Mouse (Mus musculus): ENCODE measurements around the gene Sbno1. TPM values are rescaled to one million over a fixed set of nuclear protein-coding genes. Genes with fewer than 3 reads are reported as not detected.
"Not testable (repeated sequence)": the region's sequence is repeated elsewhere in the genome, so short reads cannot be mapped to it uniquely, and the experiment has no call there.

Sbno1 gene
- polyA plus RNA-seq, 1 experiment from 2014 or later, result 115 TPM

DNA sequence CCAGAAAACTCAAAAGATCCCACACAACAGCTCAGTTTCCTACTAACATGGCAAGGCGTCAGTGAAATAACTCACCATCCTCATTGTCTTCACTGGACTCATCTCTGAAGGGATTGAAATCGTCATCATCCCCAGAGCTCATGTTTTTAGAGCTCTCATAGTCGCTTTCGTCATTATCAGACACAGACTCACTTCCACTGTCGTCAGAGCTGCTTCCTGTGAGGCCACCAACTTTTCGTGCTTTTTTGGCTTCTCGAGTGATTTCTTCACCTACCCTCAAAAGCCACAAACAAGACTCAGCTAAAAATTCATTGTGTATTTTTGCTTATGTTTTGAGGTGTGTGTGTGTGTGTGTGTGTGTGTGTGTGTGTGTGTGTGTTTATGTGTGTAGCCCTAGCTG, 32.1 kb downstream of the Sbno1 start:
- peaks cover 82% of the 10 kb centered on the region for H3K36me3 ChIP-seq
- H3K4me2 ChIP-seq, result no peak overlapping the region
- H3K27me3 ChIP-seq, result no peaks in the 10 kb centered on the region
- 96% methylated on average over 7 of the region's 7 CpGs for WGBS
- ATAC-seq (ENCODE audit: low FRiP score), result no peak
- no peaks in the 10 kb centered on the region for H3K9me3 ChIP-seq
- H3K4me1 ChIP-seq (replicated peaks), result no peaks in the 10 kb centered on the region
- no peak overlapping the region for H3K4me3 ChIP-seq
- no peak overlapping the region for H3K27ac ChIP-seq
- no peak overlapping the region for H3K9ac ChIP-seq

DNA sequence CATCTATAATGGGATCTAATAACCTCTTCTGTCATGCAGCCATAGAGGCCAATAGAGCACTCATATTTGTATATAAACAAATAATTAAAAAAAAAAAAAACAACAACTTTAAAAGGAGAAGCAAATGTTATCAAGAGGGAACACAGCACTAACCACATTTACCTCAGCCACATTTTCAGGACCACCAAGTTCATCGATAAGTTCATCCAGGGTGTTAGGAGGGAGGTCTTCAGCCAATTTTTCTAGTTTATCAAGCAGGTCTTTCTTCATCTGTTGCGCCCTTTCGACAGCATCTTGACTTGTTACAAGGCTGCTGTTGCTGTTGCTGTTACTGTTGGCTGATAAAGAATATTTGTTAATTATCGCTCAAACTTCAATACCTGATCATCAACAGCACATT, 33.4 kb downstream of the Sbno1 start:
- H3K9ac ChIP-seq, result no peak overlapping the region
- no peak overlapping the region for H3K4me2 ChIP-seq
- no peaks in the 10 kb centered on the region for H3K4me1 ChIP-seq (replicated peaks)
- 97% methylated on average over 4 of the region's 4 CpGs for WGBS
- H3K27me3 ChIP-seq, result no peaks in the 10 kb centered on the region
- H3K36me3 ChIP-seq, result peaks cover 82% of the 10 kb centered on the region
- H3K4me3 ChIP-seq, result no peak overlapping the region
- H3K9me3 ChIP-seq, result no peaks in the 10 kb centered on the region
- no peak for ATAC-seq (ENCODE audit: low FRiP score)
- no peak overlapping the region for H3K27ac ChIP-seq

GRCm38 (mm10) chr5:124387932-124388331, 37.9 kb downstream of the Sbno1 start:
- H3K4me2 ChIP-seq, result no peak overlapping the region
- 84% methylated on average over 5 of the region's 5 CpGs for WGBS
- H3K4me1 ChIP-seq (replicated peaks), result no peaks in the 10 kb centered on the region
- no peak overlapping the region for H3K4me3 ChIP-seq
- no peak overlapping the region for H3K9ac ChIP-seq
- no peaks in the 10 kb centered on the region for H3K27me3 ChIP-seq
- H3K36me3 ChIP-seq, result peaks cover 87% of the 10 kb centered on the region
- no peak overlapping the region for H3K27ac ChIP-seq
- ATAC-seq (ENCODE audit: low FRiP score), result no peak
- H3K9me3 ChIP-seq, result no peaks in the 10 kb centered on the region

- WGBS, result 100% methylated on average over 1 of the region's 1 CpGs
- Histone ChIP-seq H3K27me3 (no peaks in the 10 kb centered on the region), H3K9ac (no peak overlapping the region), H3K36me3 (peaks cover 87% of the 10 kb centered on the region), H3K4me1 (replicated peaks) (no peaks in the 10 kb centered on the region), H3K4me3 (no peak overlapping the region), H3K27ac (no peak overlapping the region), H3K4me2 (no peak overlapping the region), H3K9me3 (no peaks in the 10 kb centered on the region)
- no peak for ATAC-seq (ENCODE audit: low FRiP score)
These were observed 45.7 kb downstream of the Sbno1 start for GRCm38 (mm10) chr5:124380121-124380520.

DNA sequence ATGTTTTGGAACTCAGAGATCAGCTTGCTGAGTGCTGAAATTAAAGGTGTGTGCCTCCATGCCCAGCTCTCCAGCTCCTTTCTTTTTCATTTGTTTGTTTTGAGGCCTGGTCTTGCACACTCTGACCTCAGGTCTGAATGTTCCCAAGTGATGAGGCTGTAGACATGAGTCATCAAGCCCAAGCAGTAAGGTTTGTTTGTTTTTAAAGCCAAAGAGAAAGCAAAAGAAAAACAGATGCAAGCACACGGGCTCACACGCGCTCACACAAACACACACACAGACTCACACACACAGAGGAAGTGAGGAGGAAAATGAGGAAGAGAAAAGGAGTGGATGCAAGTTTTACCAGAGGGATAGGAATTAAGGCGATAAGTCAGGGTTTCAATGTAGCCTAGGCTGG, 48.7 kb downstream of the Sbno1 start:
- Histone ChIP-seq H3K4me1 (replicated peaks) (no peaks in the 10 kb centered on the region), H3K9ac (no peak overlapping the region), H3K9me3 (no peaks in the 10 kb centered on the region), H3K4me3 (no peak overlapping the region), H3K27me3 (no peaks in the 10 kb centered on the region), H3K27ac (no peak overlapping the region), H3K36me3 (peaks cover 86% of the 10 kb centered on the region), H3K4me2 (no peak overlapping the region)
- ATAC-seq (ENCODE audit: low FRiP score), result no peak
- WGBS, result 91% methylated on average over 4 of the region's 4 CpGs

DNA sequence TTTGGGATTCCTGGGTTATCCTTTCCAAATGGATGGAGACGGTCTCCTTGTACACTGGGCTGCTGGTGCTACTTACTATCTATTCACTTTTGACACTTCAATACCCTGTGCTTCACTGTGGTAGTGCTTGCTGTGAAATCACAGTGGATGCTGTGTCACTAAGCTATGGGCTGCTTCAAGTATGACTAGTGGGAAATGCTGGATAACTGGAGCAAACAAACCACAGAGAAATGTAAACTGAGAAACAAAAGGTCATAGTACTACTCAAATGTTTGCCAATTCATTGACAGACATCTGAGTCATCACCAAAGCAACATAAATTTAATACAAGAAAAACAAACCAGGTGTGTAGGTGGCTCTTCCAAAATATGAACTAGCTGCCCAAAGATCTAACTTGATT, 49.4 kb downstream of the Sbno1 start:
- peaks cover 86% of the 10 kb centered on the region for H3K36me3 ChIP-seq
- H3K27me3 ChIP-seq, result no peaks in the 10 kb centered on the region
- H3K9ac ChIP-seq, result no peak overlapping the region
- H3K4me3 ChIP-seq, result no peak overlapping the region
- H3K4me1 ChIP-seq (replicated peaks), result no peaks in the 10 kb centered on the region
- H3K4me2 ChIP-seq, result no peak overlapping the region
- WGBS, result 96% methylated on average over 1 of the region's 1 CpGs
- no peak for ATAC-seq (ENCODE audit: low FRiP score)
- H3K27ac ChIP-seq, result no peak overlapping the region
- H3K9me3 ChIP-seq, result no peaks in the 10 kb centered on the region

- no peak for ATAC-seq (ENCODE audit: low FRiP score)
- Histone ChIP-seq H3K4me1 (replicated peaks) (no peaks in the 10 kb centered on the region), H3K36me3 (peaks cover 86% of the 10 kb centered on the region), H3K4me3 (no peak overlapping the region), H3K4me2 (no peak overlapping the region), H3K27ac (no peak overlapping the region), H3K27me3 (no peaks in the 10 kb centered on the region), H3K9ac (no peak overlapping the region), H3K9me3 (no peaks in the 10 kb centered on the region)
- WGBS, result 98% methylated on average over 7 of the region's 7 CpGs
These were observed 51.5 kb downstream of the Sbno1 start for GRCm38 (mm10) chr5:124374298-124374697.

- no peaks in the 10 kb centered on the region for H3K9me3 ChIP-seq
- H3K27me3 ChIP-seq, result no peaks in the 10 kb centered on the region
- ATAC-seq (ENCODE audit: low FRiP score), result no peak
- H3K4me2 ChIP-seq, result no peak overlapping the region
- 84% methylated on average over 3 of the region's 3 CpGs for WGBS
- no peaks in the 10 kb centered on the region for H3K4me1 ChIP-seq (replicated peaks)
- H3K9ac ChIP-seq, result no peak overlapping the region
- peaks cover 41% of the 10 kb centered on the region for H3K36me3 ChIP-seq
- H3K27ac ChIP-seq, result no peak overlapping the region
- no peak overlapping the region for H3K4me3 ChIP-seq
These were observed 59.1 kb downstream of the Sbno1 start for GRCm38 (mm10) chr5:124366721-124367120.

GRCm38 (mm10) chr5:124365754-124366153, 60.0 kb downstream of the Sbno1 start:
- H3K4me2 ChIP-seq, result no peak overlapping the region
- no peak for ATAC-seq (ENCODE audit: low FRiP score)
- WGBS, result 98% methylated on average over 2 of the region's 2 CpGs

GRCm38 (mm10) chr5:124364173-124364918, 61.5 kb downstream of the Sbno1 start:
- 81% methylated on average over 6 of the region's 6 CpGs for WGBS
- H3K27me3 ChIP-seq, result no peaks in the 10 kb centered on the region
- H3K4me2 ChIP-seq, result no peak overlapping the region
- H3K36me3 ChIP-seq, result peaks cover 18% of the 10 kb centered on the region
- no peak overlapping the region for H3K27ac ChIP-seq
- no peaks in the 10 kb centered on the region for H3K4me1 ChIP-seq (replicated peaks)
- no peaks in the 10 kb centered on the region for H3K9me3 ChIP-seq
- H3K9ac ChIP-seq, result no peak overlapping the region
- no peak overlapping the region for H3K4me3 ChIP-seq
- no peak for ATAC-seq (ENCODE audit: low FRiP score)

More at GRCm38 (mm10) chr5:124365754-124366153, 60.0 kb downstream of the Sbno1 start:
- Histone ChIP-seq H3K4me1 (replicated peaks) (no peaks in the 10 kb centered on the region), H3K9me3 (no peaks in the 10 kb centered on the region), H3K4me3 (no peak overlapping the region), H3K27me3 (no peaks in the 10 kb centered on the region), H3K36me3 (peaks cover 31% of the 10 kb centered on the region), H3K9ac (no peak overlapping the region), H3K27ac (no peak overlapping the region)

GRCm38 (mm10) chr5:124362982-124363381, 62.8 kb downstream of the Sbno1 start, which contains the start of gene Cdk2ap1:
Gene Cdk2ap1 (minus strand): TSS chr5:124363082.
- H3K27ac ChIP-seq; ATAC-seq (ENCODE audit: low FRiP score); H3K4me2 ChIP-seq; H3K9me3 ChIP-seq; H3K4me3 ChIP-seq; H3K4me1 ChIP-seq (replicated peaks); H3K9ac ChIP-seq; H3K36me3 ChIP-seq; H3K27me3 ChIP-seq: not testable (repeated sequence)
- 96% methylated on average over 5 of the region's 5 CpGs for WGBS

- H3K9me3 ChIP-seq, result no peaks in the 10 kb centered on the region
- H3K4me3 ChIP-seq, result no peak overlapping the region
- no peaks in the 10 kb centered on the region for H3K36me3 ChIP-seq
- no peak overlapping the region for H3K4me2 ChIP-seq
- H3K4me1 ChIP-seq (replicated peaks), result peaks cover 6% of the 10 kb centered on the region
- no peaks in the 10 kb centered on the region for H3K27me3 ChIP-seq
- H3K9ac ChIP-seq, result no peak overlapping the region
- no peak for ATAC-seq (ENCODE audit: low FRiP score)
- 91% methylated on average over 2 of the region's 2 CpGs for WGBS
- H3K27ac ChIP-seq, result no peak overlapping the region
These were observed 66.2 kb downstream of the Sbno1 start for GRCm38 (mm10) chr5:124359641-124360040.

DNA sequence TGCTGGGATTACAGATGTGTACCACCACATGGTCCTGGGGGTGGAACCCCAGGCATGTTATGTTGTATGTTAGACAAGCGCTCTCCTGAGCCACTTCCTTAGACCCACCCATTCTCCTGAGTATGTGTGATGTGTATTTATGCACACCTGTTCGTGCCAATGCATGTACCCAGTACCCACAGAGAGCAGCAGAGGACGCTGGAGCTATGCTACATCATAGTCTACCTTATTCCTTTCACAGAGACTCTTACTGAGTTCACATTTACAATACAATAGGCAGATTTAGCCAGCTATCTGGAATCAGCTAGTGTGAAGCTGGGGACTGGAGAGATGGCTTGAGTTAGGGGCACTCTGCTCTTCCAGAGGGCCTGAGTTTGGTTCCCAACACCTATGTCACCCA, 69.1 kb downstream of the Sbno1 start:
- no peak overlapping the region for H3K9ac ChIP-seq
- ATAC-seq (ENCODE audit: low FRiP score), result no peak
- 46% methylated on average over 3 of the region's 3 CpGs for WGBS

More for the DNA sequence above, 69.1 kb downstream of the Sbno1 start:
- Histone ChIP-seq H3K4me2 (no peak overlapping the region), H3K9me3 (no peaks in the 10 kb centered on the region), H3K36me3 (no peaks in the 10 kb centered on the region), H3K27me3 (no peaks in the 10 kb centered on the region), H3K4me3 (no peak overlapping the region), H3K4me1 (replicated peaks) (peaks cover 23% of the 10 kb centered on the region), H3K27ac (no peak overlapping the region)

Data from hindbrain, embryonic 13.5 days (tissue).